Mouse (Mus musculus): ENCODE results near the gene Syvn1. TPM values are rescaled to one million over a fixed set of nuclear protein-coding genes. Genes with fewer than 3 reads are reported as not detected.
"Not testable (repeated sequence)": the region's sequence is repeated elsewhere in the genome, so short reads cannot be mapped to it uniquely, and the experiment has no call there.

The Syvn1 gene
- polyA plus RNA-seq, 1 experiment, result 15.5 TPM

DNA sequence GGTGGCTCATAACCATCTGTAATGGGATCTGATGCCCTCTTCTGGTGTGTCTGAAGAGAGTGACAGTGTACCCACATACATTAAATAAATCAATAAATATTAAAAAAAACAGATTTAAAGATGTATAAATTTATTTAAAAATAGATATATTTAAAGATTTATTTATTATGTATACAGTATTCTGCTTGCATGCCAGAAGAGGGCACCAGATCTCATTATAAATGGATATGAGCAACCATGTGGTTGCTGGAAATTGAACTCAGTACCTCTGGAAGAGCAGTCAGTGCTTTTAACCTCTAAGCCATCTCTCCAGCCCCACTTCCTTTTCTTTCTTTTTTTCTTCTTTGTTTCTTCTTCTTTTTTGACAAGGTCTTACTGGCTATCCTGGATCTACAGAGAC is 6.4 kb upstream of the Syvn1 start:
- no peak for DNase-seq (ENCODE audit: low spot score)

DNA sequence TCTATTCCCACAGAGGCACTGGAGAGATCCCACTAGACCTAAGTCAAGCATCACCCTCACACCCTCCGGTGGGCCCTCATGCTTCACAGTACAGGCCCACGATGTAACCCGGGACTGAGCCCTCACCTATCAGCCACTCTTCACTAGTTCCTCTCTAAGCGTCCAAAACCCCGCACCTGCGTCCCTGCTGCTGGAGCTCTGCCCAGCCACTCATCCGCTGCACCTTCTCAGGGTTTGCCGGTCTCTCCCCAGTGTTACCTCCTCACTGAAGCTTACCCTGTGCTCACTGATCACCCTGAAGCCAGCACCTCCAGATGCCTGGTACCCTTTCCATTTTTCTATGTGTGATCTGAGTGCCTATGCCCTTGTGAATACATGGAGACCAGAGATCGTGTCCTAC is 4.1 kb upstream of the Syvn1 start:
- no peak for DNase-seq (ENCODE audit: low spot score)

- DNase-seq (ENCODE audit: low spot score), result not testable (repeated sequence)
These were observed 2.3 kb upstream of the Syvn1 start for GRCm38 (mm10) chr19:6044102-6044501.

- no peak for DNase-seq (ENCODE audit: low spot score)
These were observed 746 bp upstream of the Syvn1 start for GRCm38 (mm10) chr19:6045366-6046293.

DNA sequence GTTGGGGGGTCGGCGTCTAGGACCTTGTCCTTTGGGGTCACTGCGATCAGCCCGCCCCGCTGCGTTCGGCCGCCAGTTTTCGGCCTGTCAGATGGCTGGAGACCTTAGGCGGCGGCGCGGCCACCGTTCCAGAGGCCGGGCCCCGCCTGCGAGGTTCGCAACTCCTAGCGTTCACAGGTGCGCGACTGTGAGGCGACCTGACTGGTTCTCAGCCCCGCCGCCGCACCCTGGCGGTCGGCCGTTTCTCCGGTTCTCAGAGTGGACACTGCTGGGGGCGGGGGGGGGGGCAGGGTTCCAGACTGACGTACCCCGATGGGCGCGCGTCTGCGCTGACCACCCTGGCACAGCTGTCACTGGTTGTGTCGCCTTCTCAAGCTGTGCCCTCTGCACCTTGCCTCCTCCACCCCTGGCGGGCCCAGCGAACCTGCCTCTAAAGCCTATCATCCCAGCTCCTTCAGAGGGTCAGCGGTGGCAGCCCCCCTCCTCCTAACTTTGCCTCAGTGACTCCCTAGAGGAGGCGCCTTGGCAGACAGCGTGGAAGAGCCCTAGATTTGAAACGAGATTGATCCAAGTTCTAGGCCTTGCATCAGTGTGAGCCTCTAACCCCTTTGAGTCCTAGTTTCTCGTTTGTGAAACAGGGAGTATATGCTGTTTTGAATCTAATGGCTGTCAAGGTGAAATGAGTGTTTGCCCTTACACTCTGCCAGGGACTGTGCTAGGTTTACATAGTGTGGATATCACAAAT is 950 bp downstream of the Syvn1 start:
- DNase-seq (ENCODE audit: low spot score), result no peak

DNA sequence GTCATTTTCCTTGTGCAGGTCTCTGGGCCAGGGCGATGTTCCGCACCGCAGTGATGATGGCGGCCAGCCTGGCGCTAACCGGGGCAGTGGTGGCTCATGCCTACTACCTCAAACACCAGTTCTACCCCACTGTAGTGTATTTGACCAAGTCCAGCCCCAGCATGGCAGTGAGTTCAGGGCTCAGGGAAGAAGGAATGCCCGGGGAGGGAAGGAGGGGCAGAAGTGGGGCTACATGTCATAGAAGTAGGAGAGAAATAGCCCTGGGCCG is 1.5 kb downstream of the Syvn1 start:
- no peak for DNase-seq (ENCODE audit: low spot score)

DNA sequence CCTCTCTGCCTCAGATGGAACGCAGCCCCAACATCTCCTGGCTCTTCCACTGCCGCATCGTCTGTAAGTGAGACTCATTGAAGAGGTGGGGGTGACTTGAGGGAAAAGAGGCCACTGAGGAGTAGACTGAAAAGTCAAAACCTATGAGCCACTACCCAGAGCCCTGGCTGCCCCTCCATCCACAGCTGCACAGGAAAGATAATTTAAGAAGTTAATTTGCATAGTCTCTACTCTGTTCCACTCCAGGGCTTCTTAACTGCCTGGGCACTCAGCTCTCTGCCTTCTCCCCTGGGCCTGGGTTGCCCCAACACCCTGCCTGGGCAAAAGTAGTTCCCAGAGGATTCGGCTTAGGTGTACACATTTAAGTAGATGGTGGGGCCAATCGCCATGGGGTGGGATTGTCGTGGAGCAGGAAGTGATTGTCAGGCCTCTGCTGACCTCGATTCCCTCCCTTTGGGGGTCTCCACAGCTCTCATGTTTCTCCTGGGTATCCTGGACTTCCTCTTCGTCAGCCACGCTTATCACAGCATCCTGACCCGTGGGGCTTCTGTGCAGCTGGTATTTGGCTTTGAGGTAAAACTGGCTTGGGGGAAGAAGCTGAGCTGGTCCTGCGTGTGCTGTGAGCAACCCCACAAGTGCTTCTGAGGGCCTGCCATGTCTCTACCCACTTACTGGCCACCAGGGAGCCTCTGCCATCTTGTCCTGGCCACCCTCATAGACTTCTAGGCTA is 2.5 kb downstream of the Syvn1 start:
- DNase-seq (ENCODE audit: low spot score), result no peak

GRCm38 (mm10) chr19:6052516-6052915 is 6.1 kb downstream of the Syvn1 start:
- no peak for DNase-seq (ENCODE audit: low spot score)

DNA sequence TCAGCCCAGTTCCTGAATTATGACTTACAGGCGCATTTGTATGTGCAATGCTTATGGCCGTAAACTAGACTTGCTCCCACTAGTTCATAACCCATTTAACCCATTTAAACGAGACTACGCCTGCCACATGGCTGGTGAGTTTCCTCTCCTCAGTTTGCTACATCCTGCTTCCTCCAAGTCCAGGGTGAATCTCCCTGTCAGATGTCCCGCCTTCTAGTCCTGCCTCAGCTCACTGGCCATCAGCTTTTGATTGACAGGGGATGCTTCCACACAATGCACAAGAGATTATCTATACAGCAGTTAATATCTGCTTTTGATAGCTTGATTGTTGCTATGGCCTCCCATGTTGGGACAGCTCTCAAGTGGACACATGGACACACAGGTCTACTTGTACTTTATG is 7.9 kb downstream of the Syvn1 start:
- DNase-seq (ENCODE audit: low spot score), result no peak

DNA sequence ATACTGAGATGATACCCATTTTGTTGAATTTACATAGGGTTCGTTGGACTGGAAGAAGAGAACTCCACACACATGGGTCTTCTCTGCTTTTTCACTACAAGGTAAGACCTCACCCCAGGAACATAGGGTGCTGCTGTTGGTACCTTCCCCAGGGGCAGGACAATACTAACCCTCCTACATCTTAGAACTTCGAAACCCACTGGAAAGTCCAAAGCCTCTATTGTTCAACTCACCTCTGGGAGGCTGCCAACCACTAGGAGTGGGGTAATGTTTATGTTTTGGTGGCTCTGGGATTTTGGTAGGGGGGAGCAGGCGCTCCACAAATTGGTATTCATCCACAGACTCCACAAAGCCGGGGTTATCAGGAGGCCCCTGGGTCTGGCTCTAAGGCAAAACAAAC is 10.3 kb downstream of the Syvn1 start:
- no peak for DNase-seq (ENCODE audit: low spot score)

GRCm38 (mm10) chr19:6057313-6058096 is 11.1 kb downstream of the Syvn1 start, which contains the start of the genes Mrpl49 and Fau:
Gene Mrpl49, minus strand, starts transcription at chr19:6057785.
Gene Fau, plus strand, starts transcription at chr19:6057844.
- peak; percentile 95 for DNase-seq (ENCODE audit: low spot score)

DNA sequence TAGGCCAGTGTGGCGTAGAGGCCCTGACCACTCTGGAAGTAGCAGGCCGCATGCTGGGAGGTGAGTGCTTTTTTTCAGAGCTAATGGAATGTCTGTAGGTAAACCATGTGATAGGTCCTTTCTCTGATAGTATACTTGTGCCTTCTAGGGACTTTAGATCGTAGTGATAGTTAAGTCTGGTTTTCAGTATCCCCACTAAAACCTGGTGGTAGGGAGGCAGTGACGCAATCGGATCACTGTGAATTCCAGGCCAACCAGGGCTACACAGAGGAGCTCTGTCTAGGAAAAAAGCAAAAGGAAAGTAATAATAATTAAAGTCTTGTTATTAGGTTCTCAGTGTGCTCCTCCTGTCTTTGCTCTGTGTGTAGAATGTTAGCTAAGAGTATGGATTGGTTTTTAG is 12.1 kb downstream of the Syvn1 start:
- DNase-seq (ENCODE audit: low spot score), result no peak

DNA sequence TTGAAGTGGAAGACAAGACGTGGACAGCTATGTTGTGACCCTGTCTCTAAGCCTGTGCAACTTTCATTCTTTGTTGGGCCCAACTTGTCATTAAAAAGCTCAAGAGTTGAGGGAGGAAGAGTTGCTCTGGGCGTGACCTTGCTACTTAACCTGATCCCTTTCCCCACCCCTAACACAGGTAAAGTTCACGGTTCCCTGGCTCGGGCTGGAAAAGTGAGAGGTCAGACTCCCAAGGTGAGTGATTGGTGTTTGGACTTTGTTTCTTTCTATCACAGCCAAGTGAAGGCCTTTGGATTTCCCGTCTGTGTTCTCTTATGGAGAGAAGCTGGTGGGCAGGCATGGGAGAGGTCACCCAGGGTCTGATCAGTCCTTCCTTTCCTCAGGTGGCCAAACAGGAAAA is 12.6 kb downstream of the Syvn1 start:
- DNase-seq (ENCODE audit: low spot score), result no peak

GRCm38 (mm10) chr19:6061021-6061533 is 14.7 kb downstream of the Syvn1 start, which contains the start of gene Znhit2:
Gene Znhit2, plus strand, starts transcription at chr19:6061192.
- peak; percentile 79 for DNase-seq (ENCODE audit: low spot score)

DNA sequence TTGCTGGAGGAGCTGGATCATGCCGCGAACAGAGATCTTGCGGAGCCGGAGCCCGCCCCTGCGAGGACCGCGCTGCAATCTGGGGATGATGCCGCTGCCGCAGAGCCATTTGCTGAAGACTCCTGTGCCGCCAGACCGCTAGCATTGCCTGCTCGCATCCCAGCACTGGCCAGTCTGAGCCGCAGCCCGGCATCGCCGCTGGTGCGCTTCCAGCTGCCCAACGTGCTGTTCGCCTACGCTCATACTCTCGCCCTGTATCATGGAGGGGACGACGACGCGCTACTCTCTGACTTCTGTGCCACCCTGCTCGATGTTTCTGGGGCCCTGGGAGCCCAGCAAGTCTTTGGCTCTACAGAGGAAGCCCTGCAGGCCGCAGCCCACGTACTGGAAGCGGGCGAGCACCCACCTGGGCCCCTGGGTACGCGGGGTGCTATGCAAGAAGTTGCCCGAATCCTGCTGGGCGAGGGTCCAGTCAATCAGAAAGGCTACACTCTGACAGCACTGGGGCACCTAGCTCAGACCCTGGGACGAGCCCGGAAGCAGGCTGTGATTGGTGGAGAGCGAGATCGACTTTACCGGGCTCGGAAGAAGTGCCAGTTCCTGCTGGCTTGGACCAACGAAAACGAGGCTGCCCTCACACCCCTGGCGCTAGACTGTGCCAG is 15.4 kb downstream of the Syvn1 start:
- DNase-seq (ENCODE audit: low spot score), result no peak

- DNase-seq (ENCODE audit: low spot score), result no peak
These were observed 16.0 kb downstream of the Syvn1 start for GRCm38 (mm10) chr19:6062418-6062817.

GRCm38 (mm10) chr19:6063081-6063480 is 16.7 kb downstream of the Syvn1 start:
- no peak for DNase-seq (ENCODE audit: low spot score)

GRCm38 (mm10) chr19:6066571-6066970 is 20.2 kb downstream of the Syvn1 start:
- DNase-seq (ENCODE audit: low spot score), result no peak

GRCm38 (mm10) chr19:6067011-6067723 is 20.8 kb downstream of the Syvn1 start:
- DNase-seq (ENCODE audit: low spot score), result peak; percentile 70

Data from urinary bladder, adult 2 months (tissue).